Mouse (Mus musculus) CH12.LX (cell line): ENCODE measurements around the gene Elovl6. TPM values are rescaled to one million over a fixed set of nuclear protein-coding genes. Genes with fewer than 3 reads are reported as not detected.

Experiments used
- DNase-seq: peaks from one replicate; pipeline ENCODE4 v3.0.0-alpha.2; 2013; ENCODE audit errors: extremely low read depth
- H3K27ac ChIP-seq: 2 replicates; pipeline ENCODE4 v1.5.1; 2012; ENCODE audit warnings: low read depth, mild to moderate bottlenecking, control low read depth, moderate library complexity; ENCODE audit not compliant: insufficient read depth
- H3K27me3 ChIP-seq: replicated peaks from 2 replicates; pipeline ENCODE3; 2012; ENCODE audit warnings: inconsistent platforms
- H3K36me3 ChIP-seq, 2 experiments: replicated peaks in 1 of 2; 2 replicates each; pipeline versions ENCODE3 to v1.6.1; 2012; ENCODE audit warnings: inconsistent platforms in 1 of 2, low read length in 1 of 2, mild to moderate bottlenecking in 1 of 2, mixed read lengths in 1 of 2, moderate library complexity in 1 of 2; ENCODE audit not compliant: control insufficient read depth in 1 of 2, insufficient read depth in 1 of 2
- H3K4me1 ChIP-seq, 2 experiments: 2 replicates each; pipeline ENCODE4 v1.6.1; 2012; ENCODE audit warnings: inconsistent platforms in 1 of 2, moderate library complexity in 1 of 2; ENCODE audit not compliant: insufficient read depth in 2 of 2, control insufficient read depth in 1 of 2
- H3K4me2 ChIP-seq: 2 replicates; pipeline ENCODE4 v1.6.1; 2012; ENCODE audit warnings: low read depth, mild to moderate bottlenecking, control low read depth; ENCODE audit not compliant: poor library complexity, insufficient read depth, severe bottlenecking
- H3K4me3 ChIP-seq, 3 experiments: fragments of 150-350 bp in 1 of 3; sonication (generic) in 1 of 3; replicated peaks in 1 of 3; 2 replicates each; pipeline versions ENCODE3 to v1.5.1; 2011 to 2012; ENCODE audit warnings: low read depth in 2 of 3, low read length in 2 of 3, mild to moderate bottlenecking in 2 of 3, moderate library complexity in 2 of 3, control low read depth in 1 of 3, improper control_type of control experiment in 1 of 3, inconsistent platforms in 1 of 3, mixed read lengths in 1 of 3; ENCODE audit not compliant: poor library complexity in 1 of 3
- H3K79me2 ChIP-seq: replicated peaks from 2 replicates; pipeline ENCODE4 v1.6.1; 2012; ENCODE audit warnings: mild to moderate bottlenecking, moderate library complexity; ENCODE audit not compliant: control insufficient read depth, poor library complexity, insufficient read depth, severe bottlenecking; ENCODE audit errors: extremely low read depth
- H3K9ac ChIP-seq: 2 replicates; pipeline ENCODE4 v1.6.1; 2012; ENCODE audit warnings: low read depth, mild to moderate bottlenecking, control low read depth, moderate library complexity; ENCODE audit not compliant: insufficient read depth
- H3K9me3 ChIP-seq: replicated peaks from 2 replicates; pipeline ENCODE3; 2012; ENCODE audit warnings: low read length, inconsistent platforms, mixed read lengths
- CHD1 ChIP-seq: IDR thresholded peaks from 2 replicates; pipeline ENCODE4 v1.6.1; 2012; ENCODE audit warnings: low read depth, low read length, improper control_type of control experiment, inconsistent platforms
- CHD2 ChIP-seq: IDR thresholded peaks from 2 replicates; pipeline ENCODE4 v1.6.1; 2011; ENCODE audit warnings: low read length, improper control_type of control experiment
- E2F4 ChIP-seq: IDR thresholded peaks from 2 replicates; pipeline ENCODE4 v1.6.1; 2011; ENCODE audit warnings: low read depth, low read length, improper control_type of control experiment; ENCODE audit not compliant: insufficient replicate concordance
- ELF1 ChIP-seq: IDR thresholded peaks from 2 replicates; pipeline ENCODE4 v1.6.1; 2014; ENCODE audit warnings: low read depth, mild to moderate bottlenecking, inconsistent platforms, low read length, improper control_type of control experiment
- EP300 ChIP-seq: IDR thresholded peaks from 2 replicates; pipeline ENCODE4 v1.6.1; 2011; ENCODE audit warnings: low read length, improper control_type of control experiment
- GABPA ChIP-seq: IDR thresholded peaks from 2 replicates; pipeline ENCODE4 v1.6.1; 2012; ENCODE audit warnings: low read depth, low read length, improper control_type of control experiment, inconsistent platforms; ENCODE audit not compliant: insufficient replicate concordance
- HCFC1 ChIP-seq: IDR thresholded peaks from 2 replicates; pipeline ENCODE4 v1.6.1; 2012; ENCODE audit warnings: low read depth, mild to moderate bottlenecking, inconsistent platforms, low read length, improper control_type of control experiment
- JUN ChIP-seq: IDR thresholded peaks from 2 replicates; pipeline ENCODE4 v1.6.1; 2011; ENCODE audit warnings: low read depth, mild to moderate bottlenecking, low read length, improper control_type of control experiment, moderate library complexity; ENCODE audit not compliant: insufficient read depth
- JUND ChIP-seq: conservative IDR thresholded peaks from 2 replicates; pipeline ENCODE4 v1.6.1; 2011; ENCODE audit warnings: low read depth, low read length, improper control_type of control experiment
- KAT2A ChIP-seq: IDR thresholded peaks from 2 replicates; pipeline ENCODE4 v1.6.1; 2012; ENCODE audit warnings: low read length, improper control_type of control experiment, inconsistent platforms; ENCODE audit not compliant: insufficient replicate concordance
- MAFK ChIP-seq: IDR thresholded peaks from 2 replicates; pipeline ENCODE4 v1.6.1; 2011; ENCODE audit warnings: low read length, improper control_type of control experiment; ENCODE audit not compliant: insufficient replicate concordance
- MAZ ChIP-seq: IDR thresholded peaks from 2 replicates; pipeline ENCODE4 v1.6.1; 2012; ENCODE audit warnings: low read depth, mild to moderate bottlenecking, inconsistent platforms, low read length, improper control_type of control experiment, moderate library complexity
- MEF2A ChIP-seq: IDR thresholded peaks from 2 replicates; pipeline ENCODE4 v1.6.1; 2014; ENCODE audit warnings: low read depth, mild to moderate bottlenecking, inconsistent platforms, low read length, improper control_type of control experiment, borderline replicate concordance
- MXI1 ChIP-seq: IDR thresholded peaks from 2 replicates; pipeline ENCODE4 v1.6.1; 2011; ENCODE audit warnings: mild to moderate bottlenecking, low read depth, low read length, improper control_type of control experiment
- MYC ChIP-seq: IDR thresholded peaks from 2 replicates; pipeline ENCODE4 v1.6.1; 2011; ENCODE audit warnings: low read depth, mild to moderate bottlenecking, improper control_type of control experiment, low read length
- NRF1 ChIP-seq: IDR thresholded peaks from 2 replicates; pipeline ENCODE4 v1.6.1; 2014; ENCODE audit warnings: low read depth, mild to moderate bottlenecking, inconsistent platforms, low read length, improper control_type of control experiment, moderate library complexity
- PAX5 ChIP-seq: IDR thresholded peaks from 2 replicates; pipeline ENCODE4 v1.6.1; 2012; ENCODE audit warnings: low read length, inconsistent platforms, mixed read lengths
- POLR2AphosphoS2 ChIP-seq: IDR thresholded peaks from 2 replicates; pipeline ENCODE4 v1.6.1; 2011; ENCODE audit warnings: low read depth, low read length, improper control_type of control experiment
- RAD21 ChIP-seq: IDR thresholded peaks from 2 replicates; pipeline ENCODE4 v1.6.1; 2011; ENCODE audit warnings: low read depth, mild to moderate bottlenecking, low read length, improper control_type of control experiment, moderate library complexity
- SIN3A ChIP-seq: IDR thresholded peaks from 2 replicates; pipeline ENCODE4 v1.6.1; 2012; ENCODE audit warnings: low read length, improper control_type of control experiment, inconsistent platforms
- SMC3 ChIP-seq: IDR thresholded peaks from 2 replicates; pipeline ENCODE4 v1.6.1; 2011; ENCODE audit warnings: low read depth, low read length, improper control_type of control experiment
- TCF12 ChIP-seq: IDR thresholded peaks from 2 replicates; pipeline ENCODE4 v1.6.1; 2014; ENCODE audit warnings: low read depth, mild to moderate bottlenecking, inconsistent platforms, low read length, improper control_type of control experiment
- UBTF ChIP-seq: IDR thresholded peaks from 2 replicates; pipeline ENCODE4 v1.6.1; 2012; ENCODE audit warnings: low read depth, mild to moderate bottlenecking, inconsistent platforms, low read length, improper control_type of control experiment, moderate library complexity
- dilution Hi-C: fragments of 300-500 bp; cut with MboI; formaldehyde crosslinking; loops from 2 replicates; pipeline ENCODE4 v1.14.3; 2020; ENCODE audit warnings: low sequenced_read_pairs; ENCODE audit not compliant: extremely low pct_unique_long_range_greater_than_20kb, extremely low pct_ligation_motif_present
- in situ Hi-C: fragments of 300-500 bp; cut with MboI; formaldehyde crosslinking; loops from 3 replicates; pipeline ENCODE4 v1.14.3; 2019; ENCODE audit warnings: low sequenced_read_pairs, low pct_ligation_motif_present, low pct_unique_long_range_greater_than_20kb, mixed read lengths
- polyA plus RNA-seq: library from polyadenylated mRNA; unstranded; fragments of >175 nt; gene quantifications from 2 replicates; pipeline ENCODE4 v1.2.1, GENCODE M21; 2012; ENCODE audit warnings: low read depth; ENCODE audit not compliant: insufficient read length
- total RNA-seq, 2 experiments: library from RNA; depleted of rRNA; stranded (reverse); fragments of 300-350 nt in 1 of 2; fragments of >200 nt in 1 of 2; gene quantifications; 2 replicates each; pipeline ENCODE4 v1.2.3; 2012 to 2014

Elovl6 gene
- total and polyA plus RNA-seq, 3 experiments: 1.7 to 6.8 (median 6.0) TPM

- TF ChIP-seq POLR2AphosphoS2: no peak
- TF ChIP-seq TCF12: peak; percentile 55; the same call in 1 of the 2 replicates
- no peak for TF ChIP-seq CHD1
- peak; percentile 69; the same call in 1 of the 2 replicates for TF ChIP-seq MAFK
- TF ChIP-seq MAZ: no peak
- TF ChIP-seq PAX5: no peak
- no peak for TF ChIP-seq UBTF
- peak; percentile 92 for TF ChIP-seq NRF1
- no peak for TF ChIP-seq GABPA
- peak; percentile 61 for TF ChIP-seq HCFC1
- no peak; the same call in 1 of the 2 replicates for TF ChIP-seq JUN
- peak; percentile 40; the same call in 1 of the 2 replicates for TF ChIP-seq JUND
- peak; percentile 71 for TF ChIP-seq SIN3A
- TF ChIP-seq RAD21: no peak
Observed at GRCm38 (mm10) chr3:129590548-129591226, 58.5 kb downstream of the Elovl6 start (continued).

GRCm38 (mm10) chr3:129591251-129591650 is 59.1 kb downstream of the Elovl6 start:
- Histone ChIP-seq H3K27me3 (no peaks in the 10 kb centered on the region), H3K27ac (no peak overlapping the region), H3K9me3 (no peaks in the 10 kb centered on the region), H3K4me2 (0 out of 2 replicates have a peak overlapping the region, but pooled peaks have one; percentile 26), H3K4me1 (peaks cover 4 to 18% of the 10 kb centered on the region in 2 experiments), H3K79me2 (no peaks in the 10 kb centered on the region), H3K9ac (peak overlapping the region; percentile 4; the same call in 1 of the 2 replicates), H3K36me3 (peaks cover 0 to 2% of the 10 kb centered on the region in 2 experiments), H3K4me3 (peak overlapping the region in 1 of 3 experiments; percentile 1)
- in situ Hi-C loops: no loop called here
- dilution Hi-C loops: no loop called here
- DNase-seq: no peak
- 0 out of 2 replicates have a peak, but pooled peaks have one; percentile 0 for TF ChIP-seq MXI1
- no peak for TF ChIP-seq CHD2
- TF ChIP-seq MYC: no peak

- DNase-seq: no peak
- H3K9ac ChIP-seq: no peak overlapping the region
- no peaks in the 10 kb centered on the region for H3K79me2 ChIP-seq
- dilution Hi-C loops: no loop called here
- H3K27me3 ChIP-seq: no peaks in the 10 kb centered on the region
- H3K4me2 ChIP-seq: no peak overlapping the region
- in situ Hi-C loops: no loop called here
- H3K9me3 ChIP-seq: no peaks in the 10 kb centered on the region
- H3K4me3 ChIP-seq: no peak overlapping the region
- peaks cover 0 to 2% of the 10 kb centered on the region in 2 experiments for H3K36me3 ChIP-seq
- H3K27ac ChIP-seq: no peak overlapping the region
- TF ChIP-seq E2F4: no peak
- no peak for TF ChIP-seq RAD21
- TF ChIP-seq CHD1: no peak
- no peak for TF ChIP-seq MAFK
- TF ChIP-seq JUND: no peak
- TF ChIP-seq SMC3: no peak
- no peak for TF ChIP-seq MEF2A
- no peak for TF ChIP-seq CHD2
- no peak for TF ChIP-seq ELF1
- no peak for TF ChIP-seq PAX5
- no peak for TF ChIP-seq EP300
- TF ChIP-seq UBTF: no peak
- no peak for TF ChIP-seq TCF12
- TF ChIP-seq KAT2A: no peak
- peaks cover 4 to 14% of the 10 kb centered on the region in 2 experiments for H3K4me1 ChIP-seq
Observed at GRCm38 (mm10) chr3:129591761-129592160, 59.6 kb downstream of the Elovl6 start.
